Mouse (Mus musculus) CD4-positive, CD25-positive, alpha-beta regulatory T cell, adult 4 months (primary cell): Measurements from ENCODE around the gene Dtx2. TPM values are rescaled to one million over a fixed set of nuclear protein-coding genes. Genes with fewer than 3 reads are reported as not detected.
"Not testable (repeated sequence)": the region's sequence is repeated elsewhere in the genome, so short reads cannot be mapped to it uniquely, and the experiment has no call there.

ENCODE experiments used
- ATAC-seq: one replicate; pipeline ENCODE4 v1.8.0; 2017
- polyA plus RNA-seq, 2 experiments: library from polyadenylated mRNA; unstranded; fragments of 100-300 nt; shearing (Covaris generic); gene quantifications; one replicate each; pipeline ENCODE4 v1.2.1; 2017

Dtx2 gene
- polyA plus RNA-seq, 2 experiments from 2014 or later: 7.9 to 14.1 TPM

- no peak for ATAC-seq
These were observed 33.2 kb downstream of the Dtx2 start for GRCm38 (mm10) chr5:136027612-136028311.

- no peak for ATAC-seq
These were observed 40.3 kb downstream of the Dtx2 start for GRCm38 (mm10) chr5:136034868-136035267.

- ATAC-seq: no peak
These were observed 40.7 kb downstream of the Dtx2 start for GRCm38 (mm10) chr5:136035285-136035684.

GRCm38 (mm10) chr5:136036667-136037066, 42.1 kb downstream of the Dtx2 start:
- ATAC-seq: no peak

DNA sequence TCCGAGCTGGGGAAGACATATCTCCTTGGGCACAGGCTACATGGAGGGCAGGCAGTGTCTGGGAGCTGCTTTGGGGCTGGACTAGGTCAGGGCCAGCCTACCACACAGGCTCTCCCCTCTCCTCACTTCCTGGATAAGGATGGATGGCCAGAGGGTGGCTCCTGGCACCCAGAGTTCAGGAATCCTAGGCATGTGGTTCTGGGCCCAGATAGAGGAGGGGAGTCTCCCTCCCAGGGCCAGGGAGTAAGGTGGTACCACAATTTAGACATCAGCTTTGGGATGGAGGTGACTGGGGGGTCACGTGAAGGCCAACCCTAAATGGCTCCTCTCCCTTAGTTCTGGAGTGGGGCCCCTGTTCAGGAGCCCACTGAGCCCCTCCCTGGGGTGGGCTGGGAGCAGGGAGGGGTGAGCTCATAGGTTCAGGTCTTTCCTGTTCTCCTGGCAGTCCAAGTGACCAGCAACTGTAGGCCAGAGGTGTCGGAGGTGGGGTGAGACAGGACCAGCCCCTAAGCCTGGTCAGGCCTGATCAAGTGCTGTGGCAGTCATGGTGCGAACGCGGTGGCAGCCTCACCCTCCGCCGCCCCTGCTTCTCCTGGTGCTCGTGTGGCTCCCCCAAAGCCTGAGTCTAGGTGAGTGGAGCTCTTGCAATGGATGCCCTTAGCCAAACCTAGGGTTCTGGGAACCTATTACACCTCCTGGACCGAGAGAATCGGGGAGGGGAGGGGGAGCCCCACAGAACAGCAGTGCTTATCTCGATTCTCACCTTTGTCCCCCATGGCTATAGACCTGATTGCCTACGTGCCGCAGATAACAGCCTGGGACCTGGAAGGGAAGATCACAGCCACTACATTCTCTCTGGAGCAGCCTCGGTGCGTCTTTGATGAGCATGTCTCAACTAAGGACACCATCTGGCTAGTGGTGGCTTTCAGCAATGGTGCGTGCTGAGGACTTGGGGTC, 43.9 kb downstream of the Dtx2 start, which contains the start of gene Upk3b:
Upk3b (plus strand) TSS at position 239 of the 957 bp plus-strand sequence.
- no peak for ATAC-seq

GRCm38 (mm10) chr5:136040210-136040609, 45.6 kb downstream of the Dtx2 start:
- ATAC-seq: no peak

DNA sequence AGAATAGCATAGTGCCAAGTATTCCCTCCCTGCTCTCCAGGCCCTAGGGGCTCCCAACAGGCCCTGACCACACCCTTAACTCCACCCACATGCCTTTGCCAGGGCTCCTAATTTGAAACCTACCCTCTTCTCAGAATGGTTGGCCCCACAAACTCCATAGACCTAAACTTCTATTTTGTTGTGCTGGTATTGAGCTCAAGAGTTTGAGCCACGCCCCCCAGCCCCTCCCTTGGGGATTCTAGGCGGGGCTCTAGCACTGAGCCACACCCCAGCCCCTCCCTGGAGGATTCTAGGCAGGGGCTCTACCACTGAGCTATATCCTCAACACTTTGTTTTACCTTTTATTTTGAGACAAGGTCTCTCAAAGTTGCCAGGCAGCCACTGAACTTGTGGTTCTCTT, 46.7 kb downstream of the Dtx2 start:
- ATAC-seq: no peak

DNA sequence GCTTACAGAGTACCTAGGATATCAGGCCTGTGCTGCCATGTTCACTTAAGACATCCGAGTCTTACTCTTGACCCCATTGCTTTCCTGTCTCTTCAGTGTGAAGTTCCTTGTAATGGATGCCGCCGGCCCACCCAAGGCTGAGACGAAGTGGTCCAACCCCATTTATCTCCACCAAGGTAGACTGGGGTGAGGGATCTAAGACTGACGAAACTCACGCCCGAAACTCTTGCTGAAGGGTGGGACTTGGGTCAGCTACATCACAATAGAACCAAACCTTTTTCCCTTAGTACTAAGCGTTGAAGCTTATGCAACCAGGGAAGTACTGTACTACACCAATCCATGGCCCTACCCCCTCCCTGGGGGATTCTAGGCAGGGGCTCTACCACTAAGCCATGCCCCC, 47.1 kb downstream of the Dtx2 start:
- ATAC-seq: no peak

DNA sequence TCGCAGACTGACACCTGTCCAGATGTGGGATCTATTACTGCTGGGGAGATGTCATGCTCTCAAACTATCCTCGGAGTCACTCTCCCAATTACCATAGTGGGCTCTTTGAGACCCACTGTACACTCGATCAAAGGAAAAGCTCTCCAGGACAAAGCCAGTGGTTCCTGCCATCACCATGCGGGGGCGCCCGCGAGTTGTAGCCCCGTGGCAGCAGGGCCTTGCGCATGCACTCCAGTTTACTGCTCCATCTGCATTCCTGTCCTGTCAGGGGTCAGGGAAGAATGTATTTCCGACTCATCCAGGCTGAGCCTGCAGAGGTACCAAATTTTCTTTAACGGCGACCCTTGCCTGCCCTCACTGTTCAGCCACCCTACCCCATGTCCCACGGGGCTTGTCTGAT, 50.3 kb downstream of the Dtx2 start:
- no peak for ATAC-seq

DNA sequence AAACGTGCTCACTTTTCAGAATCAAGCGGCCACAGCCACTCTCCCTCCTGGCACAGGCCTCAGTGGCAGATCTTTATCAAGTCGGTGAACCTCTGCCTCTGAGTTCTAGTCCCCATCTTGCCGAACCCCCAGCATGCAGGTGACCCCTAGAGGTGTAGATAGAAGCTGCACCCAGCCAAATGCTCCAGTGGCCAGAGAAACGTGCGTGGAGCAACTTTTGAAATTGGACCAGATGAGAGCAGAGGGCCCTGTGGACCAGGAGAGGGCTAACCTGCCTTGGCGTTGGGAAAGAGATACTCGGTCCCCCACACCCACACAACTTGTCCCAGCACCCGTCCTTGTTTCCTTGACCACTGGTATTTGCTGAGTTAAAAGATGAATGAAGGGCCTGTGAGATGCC, 50.8 kb downstream of the Dtx2 start:
- no peak for ATAC-seq

DNA sequence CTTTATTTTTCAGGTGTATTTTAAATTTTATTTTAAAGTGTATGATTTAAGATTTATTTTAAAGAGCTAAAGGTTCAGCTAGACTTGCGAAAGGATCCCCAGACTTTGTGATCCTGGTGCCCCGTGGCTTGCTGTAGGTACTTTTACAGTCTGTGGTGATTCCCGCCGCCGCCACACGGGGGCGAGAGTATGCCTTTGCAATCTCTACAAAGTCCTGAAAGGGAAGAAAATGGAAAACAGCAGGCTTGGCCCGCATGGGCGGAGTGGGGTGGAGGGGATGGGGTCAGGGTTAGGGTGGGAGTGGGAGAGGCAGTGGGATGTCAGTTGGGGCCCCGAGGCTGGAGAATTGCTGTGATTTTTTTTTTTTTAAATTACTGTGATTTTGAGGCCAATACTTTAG, 51.4 kb downstream of the Dtx2 start:
- no peak for ATAC-seq

GRCm38 (mm10) chr5:136048541-136048940, 53.9 kb downstream of the Dtx2 start:
- not testable (repeated sequence) for ATAC-seq

GRCm38 (mm10) chr5:136049926-136050325, 55.3 kb downstream of the Dtx2 start:
- no peak for ATAC-seq

DNA sequence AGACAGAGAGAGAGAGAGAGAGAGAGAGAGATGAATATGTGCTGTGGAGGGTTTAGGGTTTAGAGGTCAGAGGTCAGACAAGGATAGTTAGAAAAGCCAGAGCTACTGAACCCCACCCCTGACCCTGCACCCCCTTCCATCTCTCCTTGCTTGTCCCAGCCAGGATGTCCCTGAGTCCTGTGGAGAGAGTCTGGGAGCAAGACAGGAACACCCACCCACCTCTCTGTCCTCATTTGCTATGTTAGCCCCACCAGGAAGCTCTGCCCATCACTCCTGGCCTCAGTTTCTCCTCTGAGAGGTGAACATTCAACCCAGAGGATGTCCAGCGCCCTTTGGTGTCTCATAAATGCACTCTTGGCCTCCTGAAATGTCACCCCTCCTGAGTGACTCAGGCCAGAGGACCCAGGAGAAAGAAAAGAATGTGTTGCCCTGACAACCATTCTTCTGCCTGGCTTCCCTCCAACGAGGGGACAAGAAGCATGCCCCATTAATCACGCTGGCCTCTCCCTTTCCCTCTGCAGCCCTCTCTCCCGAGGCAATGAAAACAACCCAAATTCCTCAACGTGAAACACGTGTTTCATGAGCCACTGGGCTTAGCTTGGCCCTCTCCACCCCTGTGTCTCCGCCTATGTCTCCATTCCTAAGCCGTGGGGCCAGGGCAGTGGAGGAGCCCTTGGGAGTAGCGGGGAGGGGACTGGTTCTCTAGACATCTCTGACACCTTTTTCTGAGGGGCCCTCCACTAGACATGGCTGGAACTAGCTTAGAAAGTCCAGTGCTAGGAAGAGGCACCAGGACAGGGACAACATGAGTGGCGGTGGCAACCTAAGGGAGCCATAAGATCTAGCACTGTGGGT, 56.9 kb downstream of the Dtx2 start:
- ATAC-seq: no peak

GRCm38 (mm10) chr5:136052861-136053655, 58.5 kb downstream of the Dtx2 start:
- no peak for ATAC-seq

GRCm38 (mm10) chr5:136054301-136055077, 59.9 kb downstream of the Dtx2 start, which contains the start of gene Upk3bl:
Gene Upk3bl, plus strand, starts transcription at chr5:136054492.
- no peak for ATAC-seq

GRCm38 (mm10) chr5:136056062-136056461, 61.5 kb downstream of the Dtx2 start:
- ATAC-seq: no peak

GRCm38 (mm10) chr5:136057085-136057484, 62.5 kb downstream of the Dtx2 start:
- no peak for ATAC-seq

GRCm38 (mm10) chr5:136061567-136061966, 67.0 kb downstream of the Dtx2 start:
- ATAC-seq: no peak

DNA sequence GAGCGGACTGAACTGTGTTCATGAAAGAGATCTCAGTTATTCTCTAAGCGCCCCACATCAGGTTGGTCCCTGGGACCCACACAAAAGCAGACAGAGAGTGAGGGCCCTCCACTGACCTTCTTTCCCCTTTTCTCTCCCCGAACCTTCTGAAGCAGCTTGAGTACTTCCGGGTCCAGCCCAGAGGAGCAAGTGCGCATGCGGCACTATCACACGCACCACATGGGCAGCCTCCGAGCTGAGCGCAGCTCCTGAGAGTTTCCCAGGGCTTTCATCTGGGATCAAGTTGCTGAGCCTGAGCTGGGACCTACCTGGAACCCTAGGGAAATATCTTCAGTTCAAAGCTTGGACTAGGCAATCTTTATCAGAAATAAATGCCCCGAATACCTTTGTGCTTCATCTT, 69.3 kb downstream of the Dtx2 start:
- no peak for ATAC-seq
